27 mouse cellular contexts compared by ENCODE assay signal in genomic region chr7:48887973-48888372, GRCm38 (mm10). TPM values are rescaled to one million over a fixed set of nuclear protein-coding genes. Genes with fewer than 3 reads are reported as not detected.
DNase-seq lines count a peak whose midpoint lies in the region; ATAC-seq lines count a peak whose summit lies in the region.
"Had no signal": no experiment of that assay in that cellular context is flagged by ENCODE, and none has a peak within 500 bp of the region (broad histone marks: within the 10 kb centered on the region; RNA-seq: fewer than 3 reads in every experiment).

No protein-coding gene starts in this region.

- no peaks in the 10 kb centered on the region for H3K27me3 ChIP-seq in kidney, embryonic 16.5 days (ENCODE audit: insufficient read depth, low read length)
- peaks cover 4% of the 10 kb centered on the region for H3K27me3 ChIP-seq in hindbrain, embryonic 11.5 days (ENCODE audit: control insufficient read depth, insufficient read depth, low read length)
- H3K27me3 ChIP-seq: heart, embryonic 15.5 days; Patski had no signal

- H3K4me1 ChIP-seq in kidney, embryonic 16.5 days (ENCODE audit: insufficient read depth, low read length), result peaks cover 16% of the 10 kb centered on the region
- peaks cover 11% of the 10 kb centered on the region for H3K4me1 ChIP-seq in hindbrain, embryonic 11.5 days (replicated peaks; ENCODE audit: control insufficient read depth, insufficient read depth, low read length)

- no peaks in the 10 kb centered on the region for H3K9me3 ChIP-seq in kidney, embryonic 16.5 days (ENCODE audit: low read length)
- H3K9me3 ChIP-seq in hindbrain, embryonic 11.5 days (ENCODE audit: control insufficient read depth, low read length), result no peaks in the 10 kb centered on the region
- H3K9me3 ChIP-seq: embryonic facial prominence, embryonic 13.5 days; heart, embryonic 15.5 days; hindbrain, embryonic 15.5 days; limb, embryonic 12.5 days; megakaryocyte, embryonic 14.5 days; neural tube, embryonic 15.5 days had no signal

- peak; percentile 52 for ATAC-seq in kidney, embryonic 16.5 days (ENCODE audit: low FRiP score, low TSS enrichment)
- no peak for ATAC-seq in hindbrain, embryonic 11.5 days (ENCODE audit: low FRiP score)
- ATAC-seq: forebrain, embryonic 14.5 days; midbrain, embryonic 16.5 days; Patski had no signal

- no peak overlapping the region for H3K9ac ChIP-seq in kidney, embryonic 16.5 days (replicated peaks; ENCODE audit: low read length)
- no peak overlapping the region for H3K9ac ChIP-seq in hindbrain, embryonic 11.5 days (ENCODE audit: low read depth, low read length)
- H3K9ac ChIP-seq: embryonic facial prominence, embryonic 13.5 days; heart, embryonic 15.5 days; hindbrain, embryonic 15.5 days; limb, embryonic 12.5 days; liver, embryonic 14.5 days; lung, embryonic 14.5 days; neural tube, embryonic 15.5 days had no signal

- no peaks in the 10 kb centered on the region for H3K36me3 ChIP-seq in kidney, embryonic 16.5 days (ENCODE audit: insufficient read depth, low read length)
- H3K36me3 ChIP-seq in hindbrain, embryonic 11.5 days (ENCODE audit: control insufficient read depth, insufficient read depth, low read length), result no peaks in the 10 kb centered on the region
- H3K36me3 ChIP-seq: embryonic facial prominence, embryonic 13.5 days; heart, embryonic 15.5 days; hindbrain, embryonic 15.5 days; limb, embryonic 12.5 days; neural tube, embryonic 15.5 days had no signal

- DNase-seq in embryo, embryonic 10 days (ENCODE audit: low spot score), result peak; percentile 27
- DNase-seq in embryo, embryonic 9.5 days (ENCODE audit: extremely low spot score), result no peak
- DNase-seq in kidney, postnatal 25 days, result no peak
- DNase-seq in thymus, postnatal 0 days (ENCODE audit: low spot score), result peak; percentile 22
- DNase-seq in thymus, adult 18-20 months, result no peak
- no peak for DNase-seq in hindbrain, embryonic 11.5 days (ENCODE audit: low spot score)
- DNase-seq: cerebellum, adult 11 months; cerebellum, postnatal 10 days; heart, postnatal 4 days; kidney, adult 9 months; lung, embryonic 14.5 days; right cerebral cortex, adult 18-20 months; right cerebral cortex, postnatal 4 days; thymus, postnatal 36 days had no signal

- H3K4me3 ChIP-seq in kidney, embryonic 16.5 days (ENCODE audit: low read length), result no peak overlapping the region
- no peak overlapping the region for H3K4me3 ChIP-seq in hindbrain, embryonic 11.5 days (ENCODE audit: low read depth, low read length)
- H3K4me3 ChIP-seq: embryonic facial prominence, embryonic 13.5 days; heart, embryonic 15.5 days; hindbrain, embryonic 15.5 days; limb, embryonic 12.5 days; megakaryocyte, embryonic 14.5 days; neural tube, embryonic 15.5 days had no signal

- H3K27ac ChIP-seq in kidney, embryonic 16.5 days (ENCODE audit: low read length), result 0 out of 2 replicates have a peak overlapping the region, but pooled peaks have one; percentile 24
- no peak overlapping the region for H3K27ac ChIP-seq in hindbrain, embryonic 11.5 days (ENCODE audit: low read depth, low read length)
- H3K27ac ChIP-seq: embryonic facial prominence, embryonic 13.5 days; heart, embryonic 15.5 days; hindbrain, embryonic 15.5 days; limb, embryonic 12.5 days; liver, embryonic 14.5 days; neural tube, embryonic 15.5 days had no signal

- WGBS in kidney, embryonic 16.5 days, result 21% methylated on average over 8 of the region's 8 CpGs
- WGBS in hindbrain, embryonic 11.5 days, result 46% methylated on average over 8 of the region's 8 CpGs

- H3K4me2 ChIP-seq in kidney, embryonic 16.5 days (replicated peaks; ENCODE audit: low read depth, low read length), result no peak overlapping the region
- no peak overlapping the region for H3K4me2 ChIP-seq in hindbrain, embryonic 11.5 days (replicated peaks; ENCODE audit: low read depth, low read length)
- H3K4me2 ChIP-seq: embryonic facial prominence, embryonic 13.5 days; heart, embryonic 15.5 days; hindbrain, embryonic 15.5 days; limb, embryonic 12.5 days; lung, embryonic 14.5 days; neural tube, embryonic 15.5 days had no signal

RNA-seq across cellular contexts. Expression of gene E2f8, which starts 6.6 kb away (rescaled TPM):
- 16.5 and 22.4 TPM in 2 replicates for polyA plus RNA-seq in kidney, embryonic 16.5 days (2015; fragmentation: Nextera tagmentation; extraction: Ambion mirVana)
- 14.3 and 15.0 TPM in 2 replicates for polyA plus RNA-seq in thymus, postnatal 0 days (2015; fragmentation: Nextera tagmentation; extraction: Ambion mirVana)
- polyA plus RNA-seq in hindbrain, embryonic 11.5 days (2014; fragmentation: Nextera tagmentation; extraction: Ambion mirVana), result 12.9 and 17.1 TPM in 2 replicates

RNA-seq across cellular contexts. Expression of gene Nav2, which starts 20.5 kb away (rescaled TPM):
- 22.6 and 32.8 TPM in 2 replicates for polyA plus RNA-seq in kidney, embryonic 16.5 days (2015; fragmentation: Nextera tagmentation; extraction: Ambion mirVana)
- 16.3 and 26.8 TPM in 2 replicates for polyA plus RNA-seq in thymus, postnatal 0 days (2015; fragmentation: Nextera tagmentation; extraction: Ambion mirVana)
- polyA plus RNA-seq in hindbrain, embryonic 11.5 days (2014; fragmentation: Nextera tagmentation; extraction: Ambion mirVana), result 22.6 and 36.1 TPM in 2 replicates

RNA-seq across cellular contexts. Expression of gene Csrp3, which starts 40.1 kb away (rescaled TPM):
- 4.2 and 5.0 TPM in 2 replicates for polyA plus RNA-seq in kidney, embryonic 16.5 days (2015; fragmentation: Nextera tagmentation; extraction: Ambion mirVana)
- 0.27 and 0.59 TPM in 2 replicates for polyA plus RNA-seq in thymus, postnatal 0 days (2015; fragmentation: Nextera tagmentation; extraction: Ambion mirVana)
- 0.70 TPM in 1 of 2 replicates, not detected in the other for polyA plus RNA-seq in hindbrain, embryonic 11.5 days (2014; fragmentation: Nextera tagmentation; extraction: Ambion mirVana)
- polyA plus RNA-seq: forebrain, embryonic 14.5 days; frontal cortex, adult 2 months; intestine, embryonic 14.5 days; midbrain, embryonic 16.5 days; Patski had no signal

Comparison
In these comparisons a context has a peak if more than half of its experiments do, and no peak if none do; other contexts are left out.
1. DNase-seq: peak in embryo, embryonic 10 days (single experiment) and thymus, postnatal 0 days (single experiment); none in embryo, embryonic 9.5 days (single experiment), kidney, postnatal 25 days (0 of 2), thymus, adult 18-20 months (0 of 2) and hindbrain, embryonic 11.5 days (single experiment).